Comparison of ENCODE assay signal across 8 mouse cellular contexts in genomic region chr7:110781231-110781711, GRCm38 (mm10). TPM values are rescaled to one million over a fixed set of nuclear protein-coding genes. Genes with fewer than 3 reads are reported as not detected.
DNase-seq lines count a peak whose midpoint lies in the region; ATAC-seq and TF ChIP-seq lines count a peak whose summit lies in the region.

No protein-coding gene starts in this region.

- no peak overlapping the region for H3K4me3 ChIP-seq in intestine, embryonic 15.5 days (replicated peaks)
- no peak overlapping the region for H3K4me3 ChIP-seq in intestine, postnatal 0 days (ENCODE audit: low read depth, low read length)
- H3K4me3 ChIP-seq in bone marrow, adult 2 months (replicated peaks; ENCODE audit: control insufficient read depth, low read depth, low read length), result no peak overlapping the region

- H3K27me3 ChIP-seq in intestine, embryonic 15.5 days (replicated peaks), result no peaks in the 10 kb centered on the region
- no peaks in the 10 kb centered on the region for H3K27me3 ChIP-seq in intestine, postnatal 0 days (replicated peaks; ENCODE audit: control insufficient read depth, insufficient read depth, low read length)

- intact Hi-C loops in heart, postnatal 36 days (cut with DNase I), result no loop called here

- TF ChIP-seq POLR2A in bone marrow, adult 2 months (IDR thresholded peaks at IDR 0.05; ENCODE audit: borderline replicate concordance, control insufficient read depth, low read depth, low read length), result no peak

- H3K9me3 ChIP-seq in intestine, embryonic 15.5 days, result no peaks in the 10 kb centered on the region
- no peaks in the 10 kb centered on the region for H3K9me3 ChIP-seq in intestine, postnatal 0 days (ENCODE audit: control insufficient read depth)

- 0 out of 2 replicates have a peak, but pooled peaks have one; percentile 18 for ATAC-seq in intestine, embryonic 15.5 days
- no peak for ATAC-seq in intestine, postnatal 0 days
- ATAC-seq in erythroid progenitor cell, adult 5-6 weeks (replicated peaks; ENCODE audit: low FRiP score, poor library complexity, severe bottlenecking), result peak; percentile 80
- ATAC-seq in megakaryocyte progenitor cell, adult 5-6 weeks (replicated peaks; ENCODE audit: poor library complexity), result peak; percentile 45

- no peak for TF ChIP-seq CTCF in intestine, postnatal 0 days (IDR thresholded peaks at IDR 0.05; ENCODE audit: low read depth)
- no peak for TF ChIP-seq CTCF in bone marrow, adult 2 months (IDR thresholded peaks at IDR 0.05; ENCODE audit: control insufficient read depth, insufficient read depth, low read length)

- no peak for DNase-seq in urinary bladder, postnatal 4 days (ENCODE audit: low spot score in 2 of 2)
- no peak for DNase-seq in heart, postnatal 36 days
- no peak for DNase-seq in layer of hippocampus, postnatal 14 days (ENCODE audit: low spot score in 2 of 2)

- H3K4me2 ChIP-seq in intestine, embryonic 15.5 days (replicated peaks), result no peak overlapping the region
- H3K4me2 ChIP-seq in intestine, postnatal 0 days (replicated peaks; ENCODE audit: low read depth), result no peak overlapping the region

- 55% methylated on average over 2 of the region's 2 CpGs for WGBS in intestine, embryonic 15.5 days
- 59% methylated on average over 2 of the region's 2 CpGs for WGBS in intestine, postnatal 0 days
- 63% methylated on average over 2 of the region's 2 CpGs for WGBS in bone marrow, adult 2 months

- H3K36me3 ChIP-seq in intestine, embryonic 15.5 days, result no peaks in the 10 kb centered on the region
- peaks cover 3% of the 10 kb centered on the region; the same call in 1 of the 2 replicates for H3K36me3 ChIP-seq in intestine, postnatal 0 days (ENCODE audit: control insufficient read depth, insufficient read depth)

- H3K4me1 ChIP-seq in intestine, embryonic 15.5 days (replicated peaks), result peaks cover 15% of the 10 kb centered on the region
- H3K4me1 ChIP-seq in intestine, postnatal 0 days (replicated peaks; ENCODE audit: control insufficient read depth, insufficient read depth, low read length), result peaks cover 6% of the 10 kb centered on the region; the same call in 1 of the 2 replicates
- peaks cover 11% of the 10 kb centered on the region; the same call in 1 of the 2 replicates for H3K4me1 ChIP-seq in bone marrow, adult 2 months (ENCODE audit: control insufficient read depth, insufficient read depth, low read length)

- H3K9ac ChIP-seq in intestine, embryonic 15.5 days, result no peak overlapping the region
- H3K9ac ChIP-seq in intestine, postnatal 0 days (ENCODE audit: low read depth, low read length), result no peak overlapping the region

- H3K27ac ChIP-seq in intestine, embryonic 15.5 days, result no peak overlapping the region
- no peak overlapping the region for H3K27ac ChIP-seq in intestine, postnatal 0 days (ENCODE audit: low read depth, low read length)
- H3K27ac ChIP-seq in bone marrow, adult 2 months (ENCODE audit: control insufficient read depth, insufficient read depth, low read depth, low read length, poor library complexity), result peak overlapping the region; percentile 32

RNA-seq across cellular contexts. Expression of gene Ampd3, which starts 13.3 kb away (rescaled TPM):
- polyA plus RNA-seq in intestine, embryonic 15.5 days (2015; fragmentation: Nextera tagmentation; extraction: Ambion mirVana), result 4.1 and 4.8 TPM in 2 replicates
- polyA plus RNA-seq in intestine, postnatal 0 days (2015; fragmentation: Nextera tagmentation; extraction: Ambion mirVana), result 7.0 and 7.4 TPM in 2 replicates
- polyA plus RNA-seq in bone marrow, adult 2 months (2011; ENCODE audit: insufficient read depth, insufficient read length, low replicate concordance, missing spikeins), result 25.5 and 36.5 TPM in 2 replicates
- 80.7 and 109 TPM in 2 replicates for total RNA-seq in erythroid progenitor cell, adult 5-6 weeks (2015; ENCODE audit: low replicate concordance)
- total RNA-seq in erythroid progenitor cell, adult 5-6 weeks (2017; ENCODE audit: low replicate concordance), result 72.2 and 104 TPM in 2 replicates
- total RNA-seq in megakaryocyte progenitor cell, adult 5-6 weeks (2015), result 8.6 and 9.1 TPM in 2 replicates
- 3.8 and 10.8 TPM in 2 replicates for total RNA-seq in megakaryocyte progenitor cell, adult 5-6 weeks (2017)
- total RNA-seq in heart, postnatal 36 days (2021), result 10 to 100 TPM; 31.5 to 45.8 TPM
- 10 to 100 TPM; 28.2 to 29.9 TPM for total RNA-seq in layer of hippocampus, postnatal 14 days (2021)
